Mouse (Mus musculus) MEL (cell line): ENCODE measurements around the gene Ubc. TPM values are rescaled to one million over a fixed set of nuclear protein-coding genes. Genes with fewer than 3 reads are reported as not detected.

Experiments used
- DNase-seq: peaks from one replicate; pipeline ENCODE4 v3.0.0; 2011; ENCODE audit warnings: low read depth, low spot score
- H3K27ac ChIP-seq: 2 replicates; pipeline ENCODE4 v1.5.1; 2012; ENCODE audit warnings: low read depth, mild to moderate bottlenecking, control low read depth, low read length, moderate library complexity; ENCODE audit not compliant: control insufficient read depth
- H3K27me3 ChIP-seq, 2 experiments: fragments of 150-350 bp in 1 of 2; sonication (generic) in 1 of 2; 2 replicates each; pipeline ENCODE4 v1.6.1; 2012; ENCODE audit warnings: low read length in 2 of 2, mild to moderate bottlenecking in 2 of 2, improper control_type of control experiment in 1 of 2, moderate library complexity in 1 of 2; ENCODE audit not compliant: insufficient read depth in 2 of 2, control insufficient read depth in 1 of 2
- H3K36me3 ChIP-seq, 2 experiments: 2 replicates each; pipeline ENCODE4 v1.6.1; 2012 to 2014; ENCODE audit warnings: low read length in 2 of 2, improper control_type of control experiment in 1 of 2, inconsistent platforms in 1 of 2, mild to moderate bottlenecking in 1 of 2; ENCODE audit not compliant: insufficient read depth in 2 of 2, control insufficient read depth in 1 of 2
- H3K4me1 ChIP-seq, 2 experiments: fragments of 150-350 bp in 1 of 2; sonication (generic) in 1 of 2; 2 replicates each; pipeline ENCODE4 v1.6.1; 2012; ENCODE audit warnings: low read length in 2 of 2, improper control_type of control experiment in 1 of 2, mild to moderate bottlenecking in 1 of 2; ENCODE audit not compliant: insufficient read depth in 2 of 2, control insufficient read depth in 1 of 2
- H3K4me3 ChIP-seq, 2 experiments: fragments of 150-350 bp in 1 of 2; sonication (generic) in 1 of 2; 2 replicates each; pipeline ENCODE4 v1.5.1; 2012; ENCODE audit warnings: low read depth in 2 of 2, low read length in 2 of 2, mild to moderate bottlenecking in 2 of 2, moderate library complexity in 2 of 2, control low read depth in 1 of 2, improper control_type of control experiment in 1 of 2; ENCODE audit not compliant: control insufficient read depth in 1 of 2, insufficient read depth in 1 of 2
- H3K79me2 ChIP-seq: 2 replicates; pipeline ENCODE4 v1.6.1; 2012; ENCODE audit warnings: mild to moderate bottlenecking, low read length, moderate library complexity; ENCODE audit not compliant: control insufficient read depth, poor library complexity, insufficient read depth
- H3K9ac ChIP-seq: 2 replicates; pipeline ENCODE4 v1.6.1; 2012; ENCODE audit warnings: low read depth, mild to moderate bottlenecking, control low read depth, low read length, moderate library complexity; ENCODE audit not compliant: control insufficient read depth, poor library complexity, severe bottlenecking
- H3K9me3 ChIP-seq: fragments of 150-350 bp; sonication (generic); replicated peaks from 2 replicates; pipeline ENCODE4 v1.6.1; 2012; ENCODE audit warnings: mild to moderate bottlenecking, low read length, improper control_type of control experiment, moderate library complexity; ENCODE audit not compliant: insufficient read depth
- BHLHE40 ChIP-seq: IDR thresholded peaks from 2 replicates; pipeline ENCODE4 v1.6.1; 2012; ENCODE audit warnings: low read depth, mild to moderate bottlenecking, inconsistent platforms, low read length, improper control_type of control experiment, borderline replicate concordance
- CHD1 ChIP-seq: IDR thresholded peaks from 2 replicates; pipeline ENCODE4 v1.6.1; 2012; ENCODE audit warnings: low read depth, mild to moderate bottlenecking, inconsistent platforms, low read length, improper control_type of control experiment
- CHD2 ChIP-seq: IDR thresholded peaks from 2 replicates; pipeline ENCODE4 v1.6.1; 2011; ENCODE audit warnings: low read length, improper control_type of control experiment
- CTCF ChIP-seq, 3 experiments: IDR thresholded peaks in 2 of 3; conservative IDR thresholded peaks in 1 of 3; 2 replicates each; pipeline ENCODE4 v1.5.1; 2011 to 2012; ENCODE audit warnings: low read length in 3 of 3, low read depth in 2 of 3, mild to moderate bottlenecking in 2 of 3, improper control_type of control experiment in 1 of 3, inconsistent platforms in 1 of 3, mixed read lengths in 1 of 3, moderate library complexity in 1 of 3; ENCODE audit not compliant: control insufficient read depth in 1 of 3, insufficient read depth in 1 of 3, poor library complexity in 1 of 3, severe bottlenecking in 1 of 3
- E2F4 ChIP-seq: IDR thresholded peaks from 2 replicates; pipeline ENCODE4 v1.6.1; 2011; ENCODE audit warnings: low read depth, low read length, improper control_type of control experiment, borderline replicate concordance
- ELF1 ChIP-seq: IDR thresholded peaks from 2 replicates; pipeline ENCODE4 v1.6.1; 2014; ENCODE audit warnings: low read depth, mild to moderate bottlenecking, inconsistent platforms, low read length, improper control_type of control experiment, moderate library complexity
- EP300 ChIP-seq, 2 experiments: IDR thresholded peaks; 2 replicates each; pipeline ENCODE4 v1.6.1; 2011; ENCODE audit warnings: improper control_type of control experiment in 2 of 2, low read length in 2 of 2, low read depth in 1 of 2, mild to moderate bottlenecking in 1 of 2
- ETS1 ChIP-seq: IDR thresholded peaks from 2 replicates; pipeline ENCODE4 v1.6.1; 2012; ENCODE audit warnings: low read depth, mild to moderate bottlenecking, inconsistent platforms, low read length, improper control_type of control experiment, moderate library complexity
- GATA1 ChIP-seq: IDR thresholded peaks from 2 replicates; pipeline ENCODE4 v1.6.1; 2011; ENCODE audit warnings: low read depth, low read length, improper control_type of control experiment
- HCFC1 ChIP-seq: IDR thresholded peaks from 2 replicates; pipeline ENCODE4 v1.6.1; 2012; ENCODE audit warnings: low read depth, mild to moderate bottlenecking, inconsistent platforms, low read length, improper control_type of control experiment, moderate library complexity
- JUND ChIP-seq: IDR thresholded peaks from 2 replicates; pipeline ENCODE4 v1.6.1; 2011; ENCODE audit warnings: low read depth, mild to moderate bottlenecking, improper control_type of control experiment, low read length
- KAT2A ChIP-seq: conservative IDR thresholded peaks from 2 replicates; pipeline ENCODE4 v1.6.1; 2012; ENCODE audit warnings: low read depth, low read length, improper control_type of control experiment, inconsistent platforms
- MAFK ChIP-seq: IDR thresholded peaks from 2 replicates; pipeline ENCODE4 v1.6.1; 2011; ENCODE audit warnings: low read depth, mild to moderate bottlenecking, low read length, improper control_type of control experiment, borderline replicate concordance
- MAX ChIP-seq: IDR thresholded peaks from 2 replicates; pipeline ENCODE4 v1.6.1; 2011; ENCODE audit warnings: low read length, improper control_type of control experiment
- MAZ ChIP-seq: IDR thresholded peaks from 2 replicates; pipeline ENCODE4 v1.6.1; 2012; ENCODE audit warnings: low read depth, mild to moderate bottlenecking, inconsistent platforms, low read length, improper control_type of control experiment
- MEF2A ChIP-seq: IDR thresholded peaks from 2 replicates; pipeline ENCODE4 v1.6.1; 2014; ENCODE audit warnings: low read depth, mild to moderate bottlenecking, inconsistent platforms, low read length, improper control_type of control experiment; ENCODE audit not compliant: poor library complexity, insufficient replicate concordance, severe bottlenecking; ENCODE audit errors: extremely low read depth
- MXI1 ChIP-seq: IDR thresholded peaks from 2 replicates; pipeline ENCODE4 v1.6.1; 2011; ENCODE audit warnings: mild to moderate bottlenecking, low read depth, low read length, improper control_type of control experiment
- MYB ChIP-seq: IDR thresholded peaks from 2 replicates; pipeline ENCODE4 v1.6.1; 2011; ENCODE audit warnings: mild to moderate bottlenecking, low read depth, low read length, improper control_type of control experiment
- MYC ChIP-seq: IDR thresholded peaks from 2 replicates; pipeline ENCODE4 v1.6.1; 2011; ENCODE audit warnings: low read depth, mild to moderate bottlenecking, low read length, improper control_type of control experiment, moderate library complexity
- NELFE ChIP-seq: IDR thresholded peaks from 2 replicates; pipeline ENCODE4 v1.6.1; 2011; ENCODE audit warnings: low read depth, low read length, improper control_type of control experiment
- NRF1 ChIP-seq: IDR thresholded peaks from 2 replicates; pipeline ENCODE4 v1.6.1; 2014; ENCODE audit warnings: low read depth, mild to moderate bottlenecking, inconsistent platforms, low read length, improper control_type of control experiment, moderate library complexity; ENCODE audit not compliant: poor library complexity, insufficient read depth, severe bottlenecking
- POLR2A ChIP-seq, 2 experiments: IDR thresholded peaks; 2 replicates each; pipeline ENCODE4 v1.6.1; 2011 to 2012; ENCODE audit warnings: low read length in 2 of 2, mild to moderate bottlenecking in 2 of 2, control low read depth in 1 of 2, improper control_type of control experiment in 1 of 2, low read depth in 1 of 2, moderate library complexity in 1 of 2; ENCODE audit not compliant: control insufficient read depth in 1 of 2, insufficient read depth in 1 of 2, poor library complexity in 1 of 2
- POLR2AphosphoS2 ChIP-seq: IDR thresholded peaks from 2 replicates; pipeline ENCODE4 v1.6.1; 2011; ENCODE audit warnings: low read length, improper control_type of control experiment
- POLR2AphosphoS5 ChIP-seq: IDR thresholded peaks from 2 replicates; pipeline ENCODE4 v1.6.1; 2012; ENCODE audit warnings: low read depth, borderline replicate concordance, mild to moderate bottlenecking, inconsistent platforms, low read length, moderate library complexity, mixed read lengths
- RAD21 ChIP-seq: IDR thresholded peaks from 2 replicates; pipeline ENCODE4 v1.6.1; 2011; ENCODE audit warnings: mild to moderate bottlenecking, low read depth, low read length, improper control_type of control experiment
- RCOR1 ChIP-seq: IDR thresholded peaks from 2 replicates; pipeline ENCODE4 v1.6.1; 2012; ENCODE audit warnings: low read depth, mild to moderate bottlenecking, inconsistent platforms, low read length, improper control_type of control experiment
- SIN3A ChIP-seq: IDR thresholded peaks from 2 replicates; pipeline ENCODE4 v1.6.1; 2012; ENCODE audit warnings: low read length, improper control_type of control experiment, inconsistent platforms
- SMC3 ChIP-seq: IDR thresholded peaks from 2 replicates; pipeline ENCODE4 v1.6.1; 2011; ENCODE audit warnings: low read depth, low read length, improper control_type of control experiment
- TAL1 ChIP-seq: IDR thresholded peaks from 2 replicates; pipeline ENCODE4 v1.6.1; 2012; ENCODE audit warnings: mild to moderate bottlenecking, inconsistent platforms, low read length, moderate library complexity, mixed read lengths
- TBP ChIP-seq: IDR thresholded peaks from 2 replicates; pipeline ENCODE4 v1.8.0; 2011; ENCODE audit warnings: low read depth, low read length, improper control_type of control experiment
- TCF12 ChIP-seq: IDR thresholded peaks from 2 replicates; pipeline ENCODE4 v1.6.1; 2014; ENCODE audit warnings: low read depth, mild to moderate bottlenecking, inconsistent platforms, low read length, improper control_type of control experiment, moderate library complexity
- UBTF ChIP-seq: IDR thresholded peaks from 2 replicates; pipeline ENCODE4 v1.6.1; 2012; ENCODE audit warnings: low read depth, mild to moderate bottlenecking, inconsistent platforms, low read length, improper control_type of control experiment, moderate library complexity, borderline replicate concordance; ENCODE audit not compliant: insufficient read depth
- USF1 ChIP-seq: IDR thresholded peaks from 2 replicates; pipeline ENCODE4 v1.6.1; 2014; ENCODE audit warnings: low read depth, mild to moderate bottlenecking, inconsistent platforms, low read length, improper control_type of control experiment, moderate library complexity
- ZC3H11A ChIP-seq: IDR thresholded peaks from 2 replicates; pipeline ENCODE4 v1.6.1; 2012; ENCODE audit warnings: low read depth, mild to moderate bottlenecking, inconsistent platforms, low read length, improper control_type of control experiment
- ZKSCAN1 ChIP-seq: IDR thresholded peaks from 2 replicates; pipeline ENCODE4 v1.6.1; 2012; ENCODE audit warnings: low read depth, mild to moderate bottlenecking, inconsistent platforms, low read length, improper control_type of control experiment, moderate library complexity
- ZMIZ1 ChIP-seq: IDR thresholded peaks from 2 replicates; pipeline ENCODE4 v1.6.1; 2012; ENCODE audit warnings: low read depth, mild to moderate bottlenecking, inconsistent platforms, low read length, improper control_type of control experiment, moderate library complexity
- ZNF384 ChIP-seq: IDR thresholded peaks from 2 replicates; pipeline ENCODE4 v1.6.1; 2012; ENCODE audit warnings: low read depth, mild to moderate bottlenecking, inconsistent platforms, low read length, improper control_type of control experiment
- polyA plus RNA-seq, 2 experiments: library from polyadenylated mRNA; stranded (reverse) in 1 of 2; unstranded in 1 of 2; fragments of >175 nt in 1 of 2; fragments of >200 nt in 1 of 2; gene quantifications; 2 replicates each; pipeline versions ENCODE4 v1.2.1 to v1.2.4; 2012; ENCODE audit warnings: low replicate concordance in 2 of 2, low read depth in 1 of 2; ENCODE audit not compliant: insufficient read length in 2 of 2, insufficient read depth in 1 of 2, missing spikeins in 1 of 2
- total RNA-seq: library from RNA; depleted of rRNA; stranded (reverse); fragments of 300-350 nt; gene quantifications from 2 replicates; pipeline ENCODE4 v1.2.3, GENCODE M21; 2012

The Ubc gene
- total and polyA plus RNA-seq, 3 experiments: 113 to 1,075 (median 511) TPM

DNA sequence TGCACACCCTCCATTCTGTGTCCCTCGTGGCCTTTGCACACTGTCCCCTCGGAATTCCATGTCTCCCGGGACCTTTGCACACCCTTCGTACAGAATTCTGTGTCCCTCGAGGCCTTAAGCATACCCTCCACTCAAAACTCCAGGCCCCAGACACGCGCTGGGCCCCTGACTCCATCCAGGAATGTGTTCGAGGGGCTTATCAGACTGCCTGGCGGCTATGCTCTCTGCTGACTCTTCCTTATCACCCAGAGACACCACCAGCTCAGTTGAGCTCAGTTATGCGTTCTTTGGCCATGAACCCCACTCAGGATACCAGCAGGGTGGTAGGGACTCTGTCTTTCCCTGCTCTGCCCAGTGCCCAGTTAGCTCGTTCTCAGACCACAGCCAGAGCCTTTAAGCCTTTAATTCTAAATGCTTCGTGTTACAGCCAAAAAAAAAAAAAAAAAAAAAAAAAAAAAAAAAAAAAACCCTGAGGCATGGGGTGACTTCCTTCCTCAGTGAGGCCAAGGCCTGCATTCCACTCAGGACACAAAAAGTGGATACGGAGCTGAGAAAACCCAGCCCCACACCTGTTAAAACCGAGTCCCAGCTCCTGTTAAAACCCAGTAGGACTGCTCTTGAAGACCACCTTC lies 48.4 kb downstream of the Ubc start:
- H3K36me3 ChIP-seq: peaks cover 0 to 9% of the 10 kb centered on the region in 2 experiments; a peak in 3 of 4 replicates
- H3K79me2 ChIP-seq: peaks cover 41% of the 10 kb centered on the region
- H3K27ac ChIP-seq: peak overlapping the region; percentile 62
- H3K9ac ChIP-seq: peak overlapping the region; percentile 56
- no peaks in the 10 kb centered on the region for H3K9me3 ChIP-seq
- DNase-seq: peak; percentile 83
- H3K27me3 ChIP-seq: no peaks in the 10 kb centered on the region
- peaks cover 3 to 19% of the 10 kb centered on the region in 2 experiments for H3K4me1 ChIP-seq
- H3K4me3 ChIP-seq: peak overlapping the region; percentile 35 to 68
- TF ChIP-seq ZC3H11A: 0 out of 2 replicates have a peak, but pooled peaks have one; percentile 2
- peak; percentile 86 for TF ChIP-seq MYC
- peak; percentile 63; the same call in 1 of the 2 replicates for TF ChIP-seq BHLHE40
- TF ChIP-seq GATA1: peak; percentile 93
- TF ChIP-seq SIN3A: peak; percentile 70
- TF ChIP-seq RAD21: no peak
- no peak for TF ChIP-seq KAT2A
- TF ChIP-seq MAX: peak; percentile 63; the same call in 1 of the 2 replicates
- TF ChIP-seq NRF1: no peak
- peak; percentile 88 to 93 for TF ChIP-seq EP300 (IDR thresholded peaks at IDR 0.05; ENCODE audit: low read depth in 1 of 2, low read length in 2 of 2)
- TF ChIP-seq RCOR1: peak; percentile 72
- TF ChIP-seq SMC3: no peak
- TF ChIP-seq MYB: peak; percentile 46
- TF ChIP-seq NELFE: no peak
- no peak for TF ChIP-seq CTCF (IDR thresholded peaks at IDR 0.05 in 2 of 3, conservative IDR thresholded peaks at IDR 0.05 in 1 of 3; ENCODE audit: control insufficient read depth in 1 of 3, insufficient read depth in 1 of 3, low read depth in 2 of 3, low read length in 3 of 3, poor library complexity in 1 of 3, severe bottlenecking in 1 of 3)
- TF ChIP-seq POLR2AphosphoS2: no peak
- no peak for TF ChIP-seq TBP
- TF ChIP-seq USF1: no peak
- no peak for TF ChIP-seq CHD1
- no peak for TF ChIP-seq HCFC1
- no peak for TF ChIP-seq E2F4
- TF ChIP-seq ELF1: no peak
- no peak; the same call in 1 of the 2 replicates for TF ChIP-seq ZKSCAN1
- peak; percentile 90 for TF ChIP-seq ZNF384
- TF ChIP-seq ETS1: peak; percentile 76
- no peak for TF ChIP-seq UBTF
- no peak; the same call in 1 of the 2 replicates for TF ChIP-seq CHD2
- no peak; the same call in 1 of the 2 replicates for TF ChIP-seq MAZ
- TF ChIP-seq MEF2A: no peak
- no peak for TF ChIP-seq MXI1
- no peak for TF ChIP-seq POLR2A (IDR thresholded peaks at IDR 0.05; ENCODE audit: control insufficient read depth in 1 of 2, insufficient read depth in 1 of 2, low read depth in 1 of 2, low read length in 2 of 2, poor library complexity in 1 of 2)
- peak; percentile 81 for TF ChIP-seq TAL1
- TF ChIP-seq ZMIZ1: no peak
- 0 out of 2 replicates have a peak, but pooled peaks have one; percentile 43 for TF ChIP-seq JUND
- no peak for TF ChIP-seq POLR2AphosphoS5
- TF ChIP-seq MAFK: no peak
- peak; percentile 92 for TF ChIP-seq TCF12
